Mouse (Mus musculus) small intestine, adult 2 months (tissue): ENCODE results near the gene Ppfia1.

ENCODE experiments used
- CTCF ChIP-seq: fragments of 200-500 bp; IDR thresholded peaks from 2 replicates; pipeline ENCODE4 v1.5.1; 2012; ENCODE audit warnings: low read depth, mild to moderate bottlenecking, control low read depth, inconsistent platforms, low read length, moderate library complexity, mixed read lengths; ENCODE audit not compliant: insufficient replicate concordance, insufficient read length; ENCODE audit errors: extremely low read depth
- POLR2A ChIP-seq: fragments of 200-500 bp; IDR thresholded peaks from 2 replicates; pipeline ENCODE4 v1.6.1; 2012; ENCODE audit warnings: low read depth, mild to moderate bottlenecking, control low read depth, inconsistent platforms, low read length, moderate library complexity

DNA sequence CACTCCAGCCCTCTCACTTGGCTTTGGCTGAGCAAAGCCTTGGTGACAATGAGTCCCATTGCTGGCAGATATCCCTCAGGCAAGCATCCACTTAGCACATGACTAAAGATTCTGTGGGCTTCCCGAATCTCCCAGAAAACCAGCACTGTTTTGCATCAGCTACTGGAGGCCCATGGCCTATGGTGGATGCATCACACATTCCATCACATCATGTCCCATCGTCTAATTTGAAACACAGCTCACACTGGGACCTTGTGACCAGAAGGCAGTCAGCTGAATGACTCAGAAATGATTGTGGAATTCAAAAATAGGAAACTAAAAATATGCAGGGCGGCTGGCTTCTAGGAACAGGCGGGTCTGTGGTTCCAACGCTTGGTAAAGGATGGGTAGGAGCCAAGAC lies 24.3 kb upstream of the Ppfia1 start:
- TF ChIP-seq POLR2A, result no peak
- TF ChIP-seq CTCF, result no peak
